Mouse (Mus musculus) brain, adult 2 months (tissue): Measurements from ENCODE around the gene Mphosph10.

ENCODE experiments used
- DNase-seq: peaks from one replicate; pipeline ENCODE4 v3.0.0; 2011; ENCODE audit warnings: low read depth, low spot score

Gene Mphosph10

DNA sequence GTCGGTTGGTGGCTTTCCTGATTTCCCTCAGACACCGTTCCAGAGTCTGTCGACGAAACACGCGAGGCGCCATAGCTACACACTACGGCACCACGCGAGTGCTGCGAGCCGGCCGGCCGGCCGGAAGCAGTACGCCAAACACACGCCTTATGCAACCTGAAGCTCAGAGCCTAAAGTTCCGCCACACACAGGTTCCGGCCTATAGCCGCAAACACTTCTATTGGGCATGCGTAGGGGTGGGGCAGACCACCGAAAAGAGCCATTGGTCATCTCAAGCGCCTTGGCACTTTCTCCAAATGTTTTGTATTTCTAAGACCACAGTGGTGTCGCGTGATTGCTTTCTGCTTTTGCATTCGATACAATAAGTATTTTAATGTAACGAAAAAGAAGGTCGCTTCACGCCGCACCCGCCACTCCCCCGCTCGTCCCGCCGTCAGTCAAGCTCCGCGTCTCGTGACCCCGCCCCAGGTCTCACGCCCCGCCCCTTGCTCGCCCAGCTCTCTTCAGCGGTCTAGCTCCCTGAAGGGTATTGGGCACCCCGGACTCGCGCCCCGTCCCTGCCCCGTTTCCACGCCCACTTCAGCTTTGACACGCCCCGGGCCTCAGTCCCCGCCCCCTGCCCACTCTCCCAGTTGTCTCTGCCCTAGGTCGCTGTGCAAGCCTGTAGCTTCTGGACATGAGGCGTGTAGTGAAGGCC is at the start of gene Mphosph10, which contains the start of gene Mcee:
Mphosph10 (minus strand) TSS at position 147 of the 697 bp plus-strand sequence.
Mcee (plus strand) TSS at position 486 of the 697 bp plus-strand sequence.
- DNase-seq, result peak; percentile 99

DNA sequence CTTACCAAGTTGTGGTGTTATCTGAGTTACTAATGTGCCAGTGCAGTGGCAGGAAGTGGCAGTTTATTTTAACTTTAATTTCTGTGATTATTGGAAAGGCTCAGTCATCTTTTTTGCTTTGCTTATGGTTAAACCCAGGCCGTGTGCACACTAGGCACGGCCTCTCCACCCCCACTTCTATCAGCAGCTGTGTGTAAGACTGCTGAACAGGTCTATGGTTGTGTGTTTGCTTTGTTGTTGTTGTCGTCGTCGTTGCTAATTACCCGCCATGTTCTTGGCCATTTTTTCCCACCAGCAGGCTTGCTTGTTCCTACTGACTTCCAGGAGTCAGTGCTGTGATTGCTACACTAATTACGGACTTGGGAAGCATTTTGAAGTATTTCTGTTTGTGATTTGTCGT is 48.5 kb upstream of the Mphosph10 start:
- no peak for DNase-seq

DNA sequence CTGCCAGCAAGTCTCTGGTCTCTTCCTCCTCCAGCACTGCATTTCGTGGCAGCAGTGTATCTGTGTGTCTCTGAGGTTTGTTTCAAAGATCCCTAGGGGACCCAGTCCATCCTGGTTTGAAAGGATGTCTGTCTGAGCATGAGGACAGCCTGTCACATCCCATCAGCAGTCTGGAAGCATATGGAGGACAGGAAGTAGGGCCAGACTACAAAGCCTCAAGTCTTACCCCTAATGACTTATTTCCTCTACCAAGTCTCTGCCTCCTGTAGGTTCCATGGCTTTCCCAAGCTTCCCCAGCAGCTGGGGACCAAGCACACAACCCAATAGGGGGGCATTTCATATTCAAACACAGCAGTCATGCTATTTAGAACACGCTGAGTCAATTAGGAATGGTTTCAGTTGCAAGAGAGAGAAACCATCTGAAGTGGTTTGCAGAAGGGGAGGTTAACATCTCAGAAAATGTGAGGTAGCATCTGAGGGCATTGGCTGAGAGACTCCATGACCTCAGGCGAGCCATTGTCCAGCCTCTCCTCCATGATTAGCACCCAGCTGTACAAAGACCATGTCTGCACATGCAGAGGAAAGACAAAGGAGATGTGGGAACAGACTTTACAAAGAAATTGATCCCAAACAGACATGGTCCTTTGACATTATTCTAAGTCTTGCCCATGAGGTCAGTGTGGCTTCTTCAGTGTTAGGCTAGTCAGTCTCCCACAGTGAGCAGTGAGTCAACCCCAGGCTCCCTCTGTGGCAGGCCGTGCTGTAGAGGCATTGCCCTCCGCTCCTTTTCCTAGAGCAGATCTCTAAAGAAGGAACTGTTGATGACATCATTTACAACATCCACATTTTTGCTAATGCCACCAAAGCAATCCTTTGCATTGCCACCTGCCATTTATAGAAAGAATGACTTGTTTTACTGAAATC is 47.8 kb upstream of the Mphosph10 start:
- no peak for DNase-seq

- peak; percentile 73 for DNase-seq
Observed at GRCm38 (mm10) chr7:64424861-64425260, 32.8 kb upstream of the Mphosph10 start.

- no peak for DNase-seq
Observed at GRCm38 (mm10) chr7:64403989-64404388, 11.9 kb upstream of the Mphosph10 start.

- DNase-seq, result no peak
Observed at GRCm38 (mm10) chr7:64402452-64402851, 10.4 kb upstream of the Mphosph10 start.

DNA sequence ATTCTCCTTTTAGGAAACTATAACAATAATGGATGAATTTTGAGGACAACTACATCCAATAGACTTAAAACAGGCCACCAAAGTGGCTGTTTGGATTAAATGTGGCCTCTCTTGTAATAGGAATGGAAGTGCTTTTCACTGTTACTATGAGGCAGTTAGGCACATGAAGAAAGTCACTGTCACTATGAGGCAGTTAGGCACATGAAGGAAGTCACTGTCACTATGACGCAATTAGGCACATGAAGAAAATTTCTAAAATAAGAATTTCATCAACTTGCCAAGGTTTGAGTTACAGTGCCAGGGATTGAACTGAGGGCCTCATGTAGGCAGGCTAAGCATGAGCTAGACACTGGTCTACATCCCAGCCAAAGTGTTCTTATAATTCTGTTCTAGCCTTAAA is 8.7 kb upstream of the Mphosph10 start:
- DNase-seq, result no peak

- DNase-seq, result no peak
Observed at GRCm38 (mm10) chr7:64392819-64393151, 717 bp upstream of the Mphosph10 start.

DNA sequence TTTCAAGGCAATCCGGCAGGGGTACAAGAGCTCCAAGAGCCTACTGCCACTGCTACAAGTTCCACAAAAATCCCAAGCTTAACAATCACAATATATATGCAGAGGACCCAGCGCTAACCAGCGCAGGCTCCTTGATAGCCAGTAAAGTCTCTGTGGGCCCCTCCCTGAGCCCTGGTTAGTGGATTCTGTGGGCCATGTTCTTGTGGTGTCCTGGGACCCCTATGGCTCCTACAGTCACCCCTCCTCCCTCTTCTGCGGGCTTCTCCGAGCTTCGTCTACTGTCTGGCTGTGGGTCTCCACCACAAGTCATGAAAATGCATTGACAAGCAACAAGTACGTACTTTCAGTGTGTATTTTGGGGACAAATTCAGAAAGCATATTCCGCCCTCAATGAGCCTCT is 589 bp downstream of the Mphosph10 start:
- DNase-seq, result no peak

DNA sequence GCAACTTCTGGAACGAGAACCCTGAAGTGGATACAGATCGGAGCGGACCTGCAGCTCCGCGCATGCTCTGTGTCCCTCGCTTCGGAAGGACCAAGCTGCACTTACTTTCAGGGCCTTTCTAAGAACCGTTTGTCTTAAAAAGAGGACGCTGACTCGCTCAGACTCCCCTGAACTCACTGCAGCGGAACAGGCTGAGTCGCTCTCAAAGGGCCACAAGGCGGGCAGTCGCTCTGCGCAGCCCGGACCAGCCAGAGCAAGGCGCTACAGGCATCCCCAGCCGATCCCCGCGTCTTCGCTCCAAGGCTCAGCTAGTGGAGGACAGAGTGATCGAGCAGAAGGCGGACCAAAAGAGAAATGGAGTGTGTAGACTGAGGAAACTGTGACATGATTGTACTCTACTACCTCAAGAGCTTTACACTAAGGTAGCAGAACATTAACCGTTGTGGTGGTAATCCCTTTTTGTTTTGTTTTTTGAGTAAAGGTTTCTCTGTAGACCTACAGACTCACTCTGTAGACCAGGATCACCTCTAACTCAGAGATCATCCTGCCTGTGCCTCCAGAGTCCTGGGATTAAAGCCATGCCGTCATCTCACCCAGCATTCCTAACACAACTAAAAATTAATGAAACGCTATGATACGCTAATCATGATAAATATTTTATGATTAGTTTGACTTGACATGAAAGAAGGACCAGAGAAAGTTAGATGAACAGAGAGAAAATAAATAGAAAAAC is 18.1 kb downstream of the Mphosph10 start, which contains the start of gene Fan1:
Fan1 (minus strand) TSS at position 266 of the 733 bp plus-strand sequence.
- peak; percentile 95 for DNase-seq

- no peak for DNase-seq
Observed at GRCm38 (mm10) chr7:64373147-64373829, 18.8 kb downstream of the Mphosph10 start.

GRCm38 (mm10) chr7:64371940-64372878 is 19.9 kb downstream of the Mphosph10 start:
- DNase-seq, result no peak

- DNase-seq, result no peak
Observed at GRCm38 (mm10) chr7:64369841-64370240, 22.2 kb downstream of the Mphosph10 start.

- no peak for DNase-seq
Observed at GRCm38 (mm10) chr7:64365863-64366262, 26.2 kb downstream of the Mphosph10 start.

DNA sequence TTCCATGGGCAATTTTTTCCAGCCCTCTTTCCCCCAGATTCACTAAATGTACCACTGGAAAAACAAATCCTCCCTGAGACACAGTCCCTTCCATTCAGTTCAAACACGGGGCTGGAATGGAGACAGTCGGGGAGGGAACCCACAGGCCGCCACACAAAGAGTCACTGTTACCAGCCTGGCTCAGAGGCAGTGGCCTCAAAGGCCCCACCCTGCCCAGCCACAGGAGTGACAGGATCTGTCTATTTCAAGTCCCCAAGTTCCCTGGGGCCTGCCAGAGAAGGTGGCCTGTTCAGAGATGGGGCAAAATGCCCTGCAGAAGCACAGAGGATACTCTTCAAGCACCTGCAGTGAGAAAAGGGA is 31.5 kb downstream of the Mphosph10 start:
- DNase-seq, result peak; percentile 89

DNA sequence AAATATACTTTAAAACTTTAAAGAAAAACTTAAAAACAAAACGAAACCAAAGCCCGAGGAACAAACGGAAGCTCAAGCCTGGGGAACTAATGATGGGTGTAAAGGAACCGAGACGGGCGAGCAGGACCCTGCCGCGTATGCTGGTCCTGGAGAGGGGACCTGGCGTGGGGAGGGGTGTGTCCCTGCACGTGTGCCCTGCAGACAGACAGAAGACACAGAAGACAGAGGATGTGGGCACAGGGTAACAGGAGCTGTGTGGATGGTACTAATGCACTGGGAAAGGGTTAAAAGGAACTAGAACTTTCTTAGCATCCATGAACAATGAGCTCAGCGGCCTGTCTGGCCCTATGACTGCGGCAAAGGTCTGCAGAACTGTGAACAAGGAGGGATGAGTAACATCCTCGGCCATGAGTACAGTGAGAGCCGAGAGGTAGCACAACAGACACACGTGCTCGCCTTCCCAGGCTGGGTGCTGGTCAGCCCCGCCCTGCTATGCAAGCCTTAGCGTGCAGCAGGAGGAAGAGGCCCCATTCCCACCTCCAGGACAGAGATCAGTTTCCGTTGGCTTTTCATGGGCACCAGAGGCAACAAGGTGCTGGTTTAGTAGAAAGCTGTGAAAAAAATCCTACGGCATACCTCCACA is 32.0 kb downstream of the Mphosph10 start:
- DNase-seq, result no peak

GRCm38 (mm10) chr7:64358666-64359065 is 33.4 kb downstream of the Mphosph10 start:
- no peak for DNase-seq

DNA sequence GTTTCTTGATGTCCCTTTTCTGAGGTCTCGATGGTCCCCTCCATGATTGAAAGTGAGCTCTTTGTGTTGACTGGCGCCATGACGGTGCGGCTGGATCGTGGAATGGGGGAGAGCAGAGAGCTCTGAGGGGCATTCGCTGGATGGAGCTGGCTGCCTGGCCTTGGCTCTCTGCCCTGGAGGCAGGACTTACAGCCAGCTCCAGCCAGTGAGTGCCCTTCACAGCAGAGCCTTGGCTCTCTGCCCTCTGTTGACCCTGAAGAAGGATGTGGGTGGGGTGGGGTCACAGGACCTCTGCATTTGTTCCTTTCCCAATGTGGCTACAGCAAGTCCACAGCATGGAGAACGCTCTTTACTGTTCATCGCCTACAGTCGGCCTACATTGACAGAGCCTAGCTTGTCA is 34.7 kb downstream of the Mphosph10 start:
- peak; percentile 90 for DNase-seq

DNA sequence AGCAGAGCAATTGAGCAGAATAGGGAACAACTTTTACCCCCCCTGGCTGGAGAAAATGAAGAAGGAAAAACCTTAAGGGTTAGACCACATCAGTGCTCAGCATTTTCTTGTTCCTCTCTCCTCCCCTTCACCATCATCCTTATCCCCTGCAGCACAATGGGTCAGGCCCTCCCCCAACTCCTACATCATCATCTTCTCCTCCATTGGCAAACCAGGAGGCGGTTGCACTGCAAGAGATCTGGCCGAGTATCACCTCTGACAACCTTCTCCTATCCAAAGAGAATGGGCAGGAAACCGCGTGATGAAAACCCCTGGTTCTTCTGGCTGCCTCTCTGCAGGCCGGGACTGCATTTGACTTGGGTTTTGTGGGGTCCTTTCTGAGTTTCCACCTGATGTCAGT is 35.4 kb downstream of the Mphosph10 start:
- DNase-seq, result no peak

DNA sequence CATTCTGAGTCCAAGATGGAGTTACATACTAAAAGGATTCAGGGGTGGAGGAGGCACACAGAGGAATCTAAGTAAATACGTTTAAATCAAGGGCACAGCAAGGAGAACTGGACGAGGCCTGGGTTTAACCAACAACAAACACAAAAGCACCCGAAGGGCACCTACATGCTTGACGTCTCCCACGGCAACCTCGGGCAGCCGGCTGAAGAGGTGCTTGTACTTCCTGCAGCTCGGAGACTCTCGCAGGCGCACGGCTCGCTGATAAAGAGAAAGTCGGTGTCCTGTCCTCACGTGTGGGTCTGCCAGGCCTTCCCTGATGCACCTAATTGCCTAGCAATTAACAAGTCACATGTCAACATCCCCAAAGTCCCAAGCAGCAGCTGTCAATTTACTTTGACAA is 37.9 kb downstream of the Mphosph10 start:
- DNase-seq, result no peak
